Mouse (Mus musculus): ENCODE measurements around the gene Il3.
A peak's percentile ranks its signal among the peaks of the same experiment; 100 is the strongest.
"Not testable (repeated sequence)": the region's sequence is repeated elsewhere in the genome, so short reads cannot be mapped to it uniquely, and the experiment has no call there.

Il3 gene

GRCm38 (mm10) chr11:54267177-54267576, at the start of gene Il3:
Gene Il3, minus strand, starts transcription at chr11:54267277.
- DNase-seq (ENCODE audit: low spot score): no peak

DNA sequence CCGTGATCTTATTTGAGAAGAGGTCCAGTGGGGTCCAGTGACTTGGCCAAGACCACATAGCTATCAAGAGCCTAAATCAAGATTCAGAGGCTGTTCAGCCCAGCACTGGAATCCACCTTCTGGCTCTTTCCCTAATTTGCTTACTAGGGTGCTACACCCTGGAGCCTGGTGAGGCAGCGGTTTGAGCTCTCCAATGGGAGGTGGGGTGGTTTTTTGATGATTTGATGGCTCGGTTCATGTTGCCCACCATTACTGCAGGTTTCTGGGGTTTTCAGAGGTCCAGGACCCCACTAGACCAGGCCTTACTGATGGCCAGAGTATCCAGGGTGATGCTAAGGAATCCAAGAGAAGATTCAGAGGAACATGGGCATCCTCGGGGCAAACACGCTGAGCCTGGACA, 48.3 kb upstream of the Il3 start:
- DNase-seq (ENCODE audit: low spot score): no peak

GRCm38 (mm10) chr11:54314740-54315139, 47.7 kb upstream of the Il3 start:
- no peak for DNase-seq (ENCODE audit: low spot score)

DNA sequence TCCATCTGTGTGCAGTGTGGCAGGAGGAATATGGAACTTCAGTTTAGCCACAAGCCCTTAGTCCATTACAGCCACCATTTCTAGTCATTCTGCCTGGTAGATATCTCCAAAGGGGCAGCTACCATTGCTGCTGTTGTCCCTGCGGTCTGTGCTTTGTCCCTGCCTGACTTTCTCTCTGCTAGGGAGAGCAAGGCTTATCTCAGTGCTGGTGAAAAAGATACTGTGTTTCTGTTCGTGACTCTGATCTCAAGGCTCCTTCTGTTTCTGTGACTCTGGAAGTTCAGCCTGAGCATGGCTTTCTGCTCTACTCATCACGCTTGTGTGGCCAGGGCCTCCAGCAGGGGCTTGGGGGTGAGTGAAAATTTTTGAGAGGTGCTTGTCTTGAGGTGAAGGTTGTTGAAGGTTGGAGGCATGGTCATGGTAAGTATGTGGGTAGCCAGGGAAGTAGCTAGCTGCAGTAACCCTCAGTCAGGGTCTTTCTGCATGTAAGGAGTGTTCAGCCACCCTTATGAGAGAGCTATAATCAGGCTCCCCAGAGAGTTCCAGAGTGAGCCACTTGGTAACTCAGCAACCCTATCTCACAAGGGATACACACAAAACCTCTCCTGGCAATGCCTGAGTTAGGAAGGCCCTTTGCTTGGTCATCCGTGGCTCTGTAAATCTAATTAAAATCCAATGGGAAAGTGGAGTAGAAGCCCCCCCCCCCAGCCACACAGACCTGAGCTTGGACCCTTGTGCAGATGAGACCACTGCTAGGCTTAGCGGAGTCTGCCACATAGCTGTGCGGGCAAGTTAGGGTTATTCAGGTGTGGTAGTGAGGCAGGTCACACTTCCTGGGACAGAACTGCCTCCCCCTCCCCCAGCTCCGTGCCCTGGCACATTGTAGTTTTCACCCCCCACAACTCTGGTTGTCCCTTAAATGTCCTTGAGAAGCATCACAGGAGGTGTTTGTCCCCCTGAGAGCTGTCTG, 46.6 kb upstream of the Il3 start:
- no peak for DNase-seq (ENCODE audit: low spot score)

GRCm38 (mm10) chr11:54312603-54313002, 45.5 kb upstream of the Il3 start:
- no peak for DNase-seq (ENCODE audit: low spot score)

GRCm38 (mm10) chr11:54312021-54312420, 44.9 kb upstream of the Il3 start:
- DNase-seq (ENCODE audit: low spot score): peak; percentile 29

DNA sequence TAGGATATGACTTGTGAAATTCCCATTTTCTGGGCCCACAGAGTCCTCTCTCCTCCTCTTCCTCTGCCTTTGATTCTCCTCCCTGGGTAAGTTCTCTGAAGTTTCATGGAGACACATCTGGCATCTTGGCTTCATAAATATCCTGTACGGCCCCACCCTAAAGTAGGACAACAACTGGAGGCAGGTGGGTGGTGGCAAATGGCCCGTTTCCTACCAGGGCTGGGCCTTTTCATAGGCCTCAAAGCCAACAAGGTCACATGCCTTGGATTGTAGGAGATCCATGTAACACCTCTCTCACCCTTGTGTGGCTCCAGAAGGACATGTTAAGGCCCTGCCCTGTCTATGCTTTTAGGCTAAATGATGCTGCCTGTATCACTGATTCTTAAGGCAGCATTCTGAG, 43.5 kb upstream of the Il3 start:
- DNase-seq (ENCODE audit: low spot score): no peak

DNA sequence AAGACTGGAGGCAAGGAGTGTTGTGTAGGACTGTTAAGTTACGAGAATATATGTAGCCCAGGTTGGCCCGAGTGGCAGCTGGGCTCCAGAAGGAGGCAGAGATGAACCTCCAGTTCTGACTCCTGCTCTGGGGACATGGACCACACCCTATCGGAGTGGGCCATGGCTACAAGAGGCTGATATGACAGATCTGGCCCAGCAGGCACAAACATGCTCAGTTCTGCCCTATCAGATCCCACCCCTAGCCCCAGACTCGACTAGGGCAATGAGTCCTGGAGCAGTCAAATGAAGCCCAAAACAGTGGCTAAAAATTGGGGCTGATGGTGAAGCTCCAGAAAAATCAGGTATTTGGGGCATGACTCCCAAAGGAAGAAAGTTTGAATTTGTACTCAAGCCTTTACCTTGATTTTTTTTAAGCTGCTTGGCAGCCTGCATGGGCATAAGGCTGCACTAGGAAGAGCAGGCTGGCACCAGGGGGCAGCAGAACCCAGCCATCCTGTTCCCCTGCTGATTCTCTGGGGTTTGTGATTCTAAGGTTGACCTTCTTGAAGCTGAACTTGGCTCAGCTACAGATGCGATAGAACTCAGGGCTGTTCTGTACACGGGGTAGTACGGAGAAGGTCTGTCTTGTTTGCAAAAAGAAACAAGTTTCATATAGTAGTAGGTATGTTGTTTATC, 40.2 kb upstream of the Il3 start:
- peak; percentile 53 for DNase-seq (ENCODE audit: low spot score)

- DNase-seq (ENCODE audit: low spot score): no peak
Measured at GRCm38 (mm10) chr11:54305331-54305730, 38.3 kb upstream of the Il3 start.

DNA sequence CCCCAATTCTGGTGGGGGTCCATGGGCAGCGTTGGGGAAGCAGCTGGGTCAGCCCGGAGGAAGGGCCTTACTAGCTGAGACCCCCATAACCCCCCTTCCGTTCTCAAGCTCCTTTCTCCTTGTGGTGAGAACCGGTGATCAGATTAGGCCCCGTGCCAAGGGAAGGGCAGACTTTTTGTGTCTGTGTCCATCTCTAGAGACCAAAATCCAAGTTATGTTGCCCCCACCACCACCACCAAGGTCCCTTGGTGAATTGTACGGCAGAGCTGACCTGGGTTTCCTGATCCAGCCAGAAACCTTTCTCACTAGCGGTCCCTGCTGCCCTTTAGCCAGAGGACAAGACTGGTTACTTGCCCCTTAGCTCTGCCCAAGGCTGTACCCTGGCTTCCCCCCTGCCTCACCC, 37.4 kb upstream of the Il3 start:
- no peak for DNase-seq (ENCODE audit: low spot score)

GRCm38 (mm10) chr11:54303728-54304470, 36.8 kb upstream of the Il3 start, which contains the start of gene Acsl6:
Gene Acsl6, plus strand, starts transcription at chr11:54303798.
- no peak for DNase-seq (ENCODE audit: low spot score)

- DNase-seq (ENCODE audit: low spot score): no peak
Measured at GRCm38 (mm10) chr11:54303076-54303727, 36.1 kb upstream of the Il3 start.

GRCm38 (mm10) chr11:54302606-54303005, 35.5 kb upstream of the Il3 start:
- DNase-seq (ENCODE audit: low spot score): no peak

DNA sequence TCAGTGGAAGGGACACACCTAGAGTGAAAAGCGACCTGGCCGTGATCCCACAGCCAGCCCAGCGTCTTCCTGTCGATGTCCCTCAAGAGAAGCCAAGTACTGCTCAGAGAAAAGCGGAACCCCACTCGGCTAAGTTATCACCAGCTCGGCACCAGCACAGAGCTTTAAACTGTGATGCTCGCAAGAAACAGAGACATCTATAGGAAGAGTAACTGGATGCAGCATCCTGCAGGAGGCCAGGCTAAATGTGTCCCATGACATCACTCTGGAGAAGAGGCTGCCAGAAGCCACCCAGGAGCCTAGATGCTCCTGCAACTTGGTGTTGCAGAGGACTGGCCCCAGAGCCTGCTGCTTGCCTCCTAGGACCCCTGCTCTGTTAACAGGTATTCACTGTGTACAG, 34.9 kb upstream of the Il3 start:
- DNase-seq (ENCODE audit: low spot score): no peak

DNA sequence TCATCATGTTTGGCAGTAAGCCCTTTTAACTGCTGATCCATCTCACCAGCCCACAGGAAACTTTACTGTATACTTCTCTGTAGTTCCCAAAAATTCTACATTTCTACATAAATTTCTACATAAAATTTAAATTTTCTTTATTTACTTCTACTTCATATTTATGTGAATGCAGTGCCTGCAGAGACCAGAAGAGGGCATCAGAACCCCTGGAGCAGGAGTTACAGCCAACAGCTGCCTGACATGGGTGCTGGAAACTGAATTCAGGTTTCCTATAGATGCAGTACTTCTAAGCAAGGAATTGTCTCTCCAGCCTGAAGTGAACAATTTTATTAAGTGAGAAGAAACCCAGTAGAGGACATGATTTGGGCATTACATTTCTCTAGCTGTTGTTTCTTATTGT, 31.7 kb upstream of the Il3 start:
- DNase-seq (ENCODE audit: low spot score): no peak

DNA sequence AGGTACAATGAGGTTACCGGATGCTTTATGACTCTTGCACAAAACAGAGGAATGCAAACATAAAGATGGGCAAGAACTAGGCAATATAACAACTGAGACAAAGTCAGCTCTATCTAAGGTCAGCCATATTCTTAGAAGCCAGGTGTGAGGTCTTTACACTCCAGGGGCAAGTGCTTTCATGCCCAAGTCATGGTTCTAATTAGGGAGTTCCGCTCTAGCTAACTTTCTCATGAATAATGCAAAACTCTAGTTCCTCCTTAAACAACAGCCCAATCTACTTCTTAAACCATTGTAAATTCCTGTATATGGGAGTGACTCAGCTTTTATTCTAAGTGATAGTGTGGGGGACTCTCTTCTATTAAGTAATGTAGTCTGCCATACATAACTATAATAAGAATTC, 30.4 kb upstream of the Il3 start:
- DNase-seq (ENCODE audit: low spot score): not testable (repeated sequence)

DNA sequence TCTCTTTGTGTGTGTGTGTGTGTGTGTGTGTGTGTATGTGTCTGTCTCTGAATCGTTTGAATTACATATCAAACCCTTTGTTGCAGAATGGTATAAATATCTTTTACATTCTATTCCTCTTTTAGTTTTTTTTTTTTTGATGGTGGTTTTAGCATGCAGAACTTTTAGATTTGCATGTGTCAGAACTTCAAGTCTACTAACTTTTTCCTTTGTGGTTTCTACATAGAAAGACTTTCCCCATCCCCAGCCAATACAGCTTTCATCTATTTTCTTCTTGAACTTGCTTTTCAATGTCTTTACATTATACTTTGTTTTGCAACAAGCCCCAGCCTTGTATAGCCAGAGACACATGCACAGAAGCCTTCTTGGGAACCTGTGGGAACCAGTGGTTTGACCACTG, 29.7 kb upstream of the Il3 start:
- DNase-seq (ENCODE audit: low spot score): no peak

DNA sequence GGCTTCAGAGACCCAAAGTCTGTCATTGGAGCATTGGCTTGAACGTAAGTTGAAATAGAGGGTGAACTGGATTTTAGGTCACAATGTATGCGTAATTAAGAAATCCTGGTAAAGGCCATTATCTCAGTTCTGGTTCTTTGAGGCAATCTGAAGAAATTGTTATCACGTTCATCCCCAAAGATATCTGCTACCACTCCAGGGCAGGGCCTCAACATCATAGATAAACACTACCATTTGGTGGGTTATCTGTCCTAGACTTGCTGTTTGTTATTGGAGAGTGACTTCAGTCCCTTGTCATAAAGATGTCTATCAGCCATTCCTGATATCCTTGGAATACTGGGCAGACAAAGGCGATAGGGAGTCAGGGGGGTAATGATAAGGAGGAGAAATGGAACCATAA, 28.9 kb upstream of the Il3 start:
- no peak for DNase-seq (ENCODE audit: low spot score)

DNA sequence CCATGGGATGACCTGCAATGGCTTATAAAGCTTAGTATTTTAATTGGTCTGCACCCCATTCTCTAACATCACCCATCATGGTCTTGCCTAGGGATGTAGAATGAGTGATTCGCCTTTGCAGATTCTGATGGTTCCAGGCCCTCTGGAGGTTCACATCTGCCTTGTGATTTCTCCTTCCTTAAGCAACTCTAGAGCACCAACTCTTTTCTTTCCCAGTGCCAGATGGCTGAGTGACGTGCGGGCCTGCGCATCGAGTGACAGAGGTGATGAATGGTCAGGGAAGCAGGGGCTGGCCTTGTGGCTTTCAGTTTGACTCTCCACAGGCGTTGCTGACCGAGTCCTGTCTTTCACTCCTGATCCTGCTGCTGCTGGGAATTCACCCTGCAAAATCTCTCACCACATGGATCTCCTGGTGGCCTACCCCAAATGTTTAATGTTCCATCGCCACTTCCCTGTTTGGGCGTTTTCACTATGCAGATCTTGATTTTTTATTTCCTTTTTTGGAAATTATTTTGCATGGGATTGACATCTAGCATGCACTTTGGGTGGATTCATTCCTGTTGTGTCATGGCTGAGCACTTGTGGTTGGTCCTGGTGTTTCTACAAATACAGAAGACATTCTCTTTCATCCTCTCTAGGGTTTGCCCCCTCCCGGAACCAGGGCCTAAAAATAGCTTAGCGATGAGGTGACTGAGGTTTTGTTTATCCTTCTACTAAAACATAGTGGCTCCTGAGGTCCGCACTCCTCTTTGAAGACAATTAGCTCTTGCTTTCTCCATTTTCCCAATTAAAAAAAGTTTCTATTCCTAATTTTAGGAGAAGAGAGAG, 27.1 kb upstream of the Il3 start:
- no peak for DNase-seq (ENCODE audit: low spot score)

DNA sequence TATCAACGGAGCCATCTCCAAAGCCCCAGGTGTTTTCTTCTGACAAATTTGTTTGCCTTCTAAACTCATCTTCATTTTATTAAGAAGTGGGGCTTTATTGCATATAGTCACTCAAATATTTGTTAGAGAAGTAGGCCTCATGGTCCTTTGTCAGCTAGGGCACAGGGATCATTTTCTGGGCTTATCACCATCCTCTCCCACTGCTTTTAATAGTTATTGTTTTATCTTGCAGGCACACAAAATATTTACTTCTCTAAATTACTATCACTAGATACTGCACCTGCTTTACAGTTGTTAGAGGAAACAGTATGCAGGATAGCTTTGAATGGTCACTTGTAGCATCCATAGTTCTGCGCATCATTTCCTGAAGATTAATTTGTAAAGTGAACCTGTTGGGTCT, 25.1 kb upstream of the Il3 start:
- DNase-seq (ENCODE audit: low spot score): no peak

- no peak for DNase-seq (ENCODE audit: low spot score)
Measured at GRCm38 (mm10) chr11:54287821-54288453, 20.9 kb upstream of the Il3 start.
